Mouse (Mus musculus): ENCODE data around the gene Prkar2b. TPM values are rescaled to one million over a fixed set of nuclear protein-coding genes. Genes with fewer than 3 reads are reported as not detected.

Gene Prkar2b
- polyA plus RNA-seq, 1 experiment: 19.4 TPM

DNA sequence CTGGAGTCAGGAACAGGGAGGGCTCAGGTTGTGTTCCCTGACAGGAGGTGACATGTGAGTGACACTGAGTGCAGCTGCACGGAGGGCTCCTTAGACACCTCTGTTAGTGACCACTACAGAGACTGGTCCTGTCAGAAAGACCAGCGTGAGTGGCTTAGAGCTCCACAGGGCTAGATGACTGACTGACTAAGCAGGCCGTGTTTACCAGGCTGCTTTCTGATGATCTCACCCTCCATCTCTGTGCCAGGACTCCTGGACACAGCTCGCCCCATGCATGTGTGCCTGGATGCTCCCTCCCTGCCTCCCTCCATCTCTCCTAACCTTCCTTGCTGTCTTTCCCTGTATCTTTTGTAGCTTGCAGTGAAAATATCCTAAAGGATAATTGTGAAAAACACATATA is 147.5 kb downstream of the Prkar2b start:
- H3K27ac ChIP-seq (ENCODE audit: insufficient read depth, low read depth, low read length): no peak overlapping the region
- no peak overlapping the region for H3K4me3 ChIP-seq (ENCODE audit: insufficient read depth, low read length)
- TF ChIP-seq POLR2A (IDR thresholded peaks at IDR 0.05; ENCODE audit: borderline replicate concordance, low read depth, low read length) (no peak), CTCF (IDR thresholded peaks at IDR 0.05; ENCODE audit: low read depth, low read length) (no peak)
- peaks cover 13% of the 10 kb centered on the region for H3K4me1 ChIP-seq (ENCODE audit: control insufficient read depth, insufficient read depth, low read length)

DNA sequence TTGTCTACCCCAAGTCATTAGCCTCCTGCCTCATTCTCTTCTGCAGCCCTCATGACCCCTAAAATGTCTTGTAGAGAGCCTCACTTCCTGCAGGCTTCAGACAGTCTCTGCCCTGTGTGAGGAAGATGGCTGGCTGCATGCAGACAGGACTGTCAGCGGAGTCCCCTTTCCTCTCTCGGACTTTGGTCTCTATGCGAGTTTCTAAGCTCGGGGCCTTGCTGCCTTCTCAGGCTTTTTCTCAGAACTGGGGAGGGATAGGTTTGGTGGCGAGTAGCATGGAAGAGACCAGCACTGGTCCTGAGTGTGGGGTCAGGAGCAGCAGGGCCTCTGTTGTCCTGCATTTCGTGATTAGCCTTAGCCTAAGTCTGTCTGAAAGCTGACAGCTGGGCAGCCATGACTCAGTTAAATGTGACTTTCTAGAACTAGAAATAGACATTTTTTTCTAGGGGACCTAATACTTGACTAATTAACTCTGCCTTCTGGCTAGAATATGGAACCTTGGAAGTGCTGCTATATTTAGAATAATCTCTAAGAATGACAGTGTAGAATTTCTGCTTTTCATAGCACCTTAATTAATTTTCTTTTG is 148.0 kb downstream of the Prkar2b start:
- peaks cover 13% of the 10 kb centered on the region for H3K4me1 ChIP-seq (ENCODE audit: control insufficient read depth, insufficient read depth, low read length)

More for the DNA sequence above, 148.0 kb downstream of the Prkar2b start:
- Histone ChIP-seq H3K27ac (ENCODE audit: insufficient read depth, low read depth, low read length) (no peak overlapping the region), H3K4me3 (ENCODE audit: insufficient read depth, low read length) (no peak overlapping the region)
- TF ChIP-seq POLR2A (IDR thresholded peaks at IDR 0.05; ENCODE audit: borderline replicate concordance, low read depth, low read length) (no peak), CTCF (IDR thresholded peaks at IDR 0.05; ENCODE audit: low read depth, low read length) (no peak)

Other genes starting within 250 kb of the Prkar2b start
- gene Hbp1, start 110.8 kb downstream of the Prkar2b start, polyA plus RNA-seq (2012; ENCODE audit: insufficient read depth, insufficient read length, missing spikeins): 89.7 and 112 TPM in 2 replicates
- 73.2 and 75.7 TPM in 2 replicates for gene Pik3cg, start 147.4 kb upstream of the Prkar2b start, polyA plus RNA-seq (2012; ENCODE audit: insufficient read depth, insufficient read length, missing spikeins)